Mouse (Mus musculus): Measurements from ENCODE around the gene Olfr860. TPM values are rescaled to one million over a fixed set of nuclear protein-coding genes. Genes with fewer than 3 reads are reported as not detected.
"Not testable (repeated sequence)": the region's sequence is repeated elsewhere in the genome, so short reads cannot be mapped to it uniquely, and the experiment has no call there.

Olfr860 gene
- total RNA-seq (2021): not detected

GRCm38 (mm10) chr9:19849647-19850046, at the start of gene Olfr860:
Gene Olfr860, minus strand, starts transcription at chr9:19849747.
- intact Hi-C loops (cut with DNase I): no loop called here
- no peak for DNase-seq

- DNase-seq: no peak
- intact Hi-C loops (cut with DNase I): no loop called here
Measured at GRCm38 (mm10) chr9:19887904-19888303, 38.4 kb upstream of the Olfr860 start, which contains the start of gene Olfr862. Gene Olfr862, minus strand, starts transcription at chr9:19888004.

- intact Hi-C loops (cut with DNase I); DNase-seq: not testable (repeated sequence)
Measured at GRCm38 (mm10) chr9:19804606-19805005, 44.9 kb downstream of the Olfr860 start, which contains the start of gene Olfr859. Gene Olfr859, plus strand, starts transcription at chr9:19804906.

- no peak for DNase-seq
- intact Hi-C loops (cut with DNase I): no loop called here
Measured at GRCm38 (mm10) chr9:19803000-19803399, 46.5 kb downstream of the Olfr860 start.

Other genes starting within 250 kb of the Olfr860 start
- 10 to 100 TPM; 13.8 to 15.4 TPM for gene Zfp317, start 227.6 kb downstream of the Olfr860 start, total RNA-seq (2021)
- not detected for gene Olfr857, start 140.3 kb downstream of the Olfr860 start, total RNA-seq (2021)
- gene Olfr58, start 69.5 kb downstream of the Olfr860 start, total RNA-seq (2021): not detected
- not detected for gene Olfr859, start 44.8 kb downstream of the Olfr860 start, total RNA-seq (2021)
- not detected for gene Olfr862, start 38.3 kb upstream of the Olfr860 start, total RNA-seq (2021)
- not detected for gene Olfr77, start 67.1 kb upstream of the Olfr860 start, total RNA-seq (2021)
- not detected for gene Olfr866, start 178.3 kb upstream of the Olfr860 start, total RNA-seq (2021)
- gene Olfr867, start 207.8 kb upstream of the Olfr860 start, total RNA-seq (2021): not detected
- not detected for gene Olfr868, start 248.9 kb upstream of the Olfr860 start, total RNA-seq (2021)